Mouse (Mus musculus) bone marrow macrophage, adult 2 months (primary cell): ENCODE results near the gene Sgca. TPM values are rescaled to one million over a fixed set of nuclear protein-coding genes. Genes with fewer than 3 reads are reported as not detected.

Experiments
- H3K27ac ChIP-seq: 2 replicates; pipeline ENCODE4 v1.5.1; 2012; ENCODE audit warnings: low read depth, low read length; ENCODE audit not compliant: insufficient read depth
- H3K4me1 ChIP-seq: 2 replicates; pipeline ENCODE4 v1.6.1; 2012; ENCODE audit warnings: low read length; ENCODE audit not compliant: control insufficient read depth, insufficient read depth
- H3K4me3 ChIP-seq: 2 replicates; pipeline ENCODE4 v1.5.1; 2012; ENCODE audit warnings: mild to moderate bottlenecking, low read length, moderate library complexity; ENCODE audit not compliant: insufficient read depth
- CTCF ChIP-seq: IDR thresholded peaks from 2 replicates; pipeline ENCODE4 v1.5.1; 2012; ENCODE audit warnings: low read depth, mild to moderate bottlenecking, low read length, moderate library complexity
- POLR2A ChIP-seq: IDR thresholded peaks from 2 replicates; pipeline ENCODE4 v1.6.1; 2012; ENCODE audit warnings: mild to moderate bottlenecking, low read depth, low read length, borderline replicate concordance
- polyA plus RNA-seq: library from polyadenylated mRNA; stranded (reverse); fragments of >200 nt; gene quantifications from 2 replicates; pipeline ENCODE4 v1.2.4, GENCODE M21; 2012; ENCODE audit not compliant: missing spikeins, insufficient read depth, insufficient read length

Sgca gene
- polyA plus RNA-seq, 1 experiment = not detected

DNA sequence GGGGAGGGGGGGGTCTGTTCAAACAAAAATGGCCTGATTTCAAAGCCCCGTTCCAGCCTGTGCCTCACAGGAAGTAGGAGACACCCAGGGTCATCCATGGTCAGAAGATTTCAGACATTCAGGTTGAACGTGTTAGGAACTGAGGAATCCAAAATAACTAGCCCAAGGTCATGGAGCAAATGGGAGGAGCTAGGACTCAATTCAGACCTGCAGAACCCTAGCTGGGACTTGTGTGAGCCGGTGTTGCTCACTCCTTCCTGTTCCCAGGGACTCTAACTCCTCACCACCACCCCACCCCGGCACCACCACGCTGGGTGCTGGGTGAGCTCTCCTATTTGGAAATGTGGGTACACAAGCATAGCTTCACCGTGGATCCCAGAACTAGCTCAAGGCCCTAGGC is 11.2 kb upstream of the Sgca start:
- peaks cover 32% of the 10 kb centered on the region for H3K4me1 ChIP-seq
- TF ChIP-seq CTCF (no peak), POLR2A (no peak)
- H3K27ac ChIP-seq = no peak overlapping the region
- H3K4me3 ChIP-seq = no peak overlapping the region

DNA sequence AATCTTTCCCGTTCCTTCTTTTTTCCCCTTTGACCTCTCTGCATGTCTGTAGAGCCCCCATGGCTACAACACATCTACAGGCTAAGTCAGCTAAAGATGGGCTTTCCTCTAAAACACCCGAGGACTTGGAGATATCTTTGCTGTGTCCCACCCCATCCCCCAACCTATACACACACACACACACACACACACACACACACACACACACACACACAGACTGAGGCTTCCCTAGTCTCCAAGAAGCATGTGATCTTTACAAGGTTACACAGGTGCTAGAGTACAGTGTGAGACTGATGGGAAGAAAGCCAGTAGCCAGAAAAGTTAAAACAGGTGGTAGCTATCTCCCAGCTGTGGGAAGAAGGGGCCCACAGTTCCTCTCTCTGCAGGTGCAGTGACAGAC is 10.3 kb upstream of the Sgca start:
- peaks cover 32% of the 10 kb centered on the region for H3K4me1 ChIP-seq
- no peak for TF ChIP-seq POLR2A
- no peak for TF ChIP-seq CTCF
- no peak overlapping the region for H3K4me3 ChIP-seq
- no peak overlapping the region for H3K27ac ChIP-seq

DNA sequence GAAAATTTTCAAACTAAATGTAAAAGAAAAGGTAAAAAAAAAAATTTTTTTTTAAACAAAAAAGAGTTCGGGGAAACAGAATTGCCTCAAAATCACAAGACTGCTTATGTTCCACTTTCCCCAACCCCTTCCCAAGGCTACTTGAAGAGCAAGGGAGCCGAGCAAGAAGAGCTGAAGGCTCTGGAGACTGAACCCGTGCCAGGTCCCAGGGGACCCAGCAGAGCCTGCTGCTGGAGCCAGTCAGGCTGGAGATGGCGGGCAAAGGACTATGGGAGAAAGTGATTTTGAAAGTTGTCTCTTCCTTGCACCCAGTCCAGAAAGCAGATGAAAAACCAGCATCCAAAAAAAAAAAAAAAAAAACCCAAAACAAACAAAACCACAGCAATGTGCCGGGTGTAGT is 9.7 kb upstream of the Sgca start:
- TF ChIP-seq CTCF (no peak), POLR2A (no peak)
- Histone ChIP-seq H3K4me3 (no peak overlapping the region), H3K4me1 (peaks cover 32% of the 10 kb centered on the region), H3K27ac (no peak overlapping the region)

DNA sequence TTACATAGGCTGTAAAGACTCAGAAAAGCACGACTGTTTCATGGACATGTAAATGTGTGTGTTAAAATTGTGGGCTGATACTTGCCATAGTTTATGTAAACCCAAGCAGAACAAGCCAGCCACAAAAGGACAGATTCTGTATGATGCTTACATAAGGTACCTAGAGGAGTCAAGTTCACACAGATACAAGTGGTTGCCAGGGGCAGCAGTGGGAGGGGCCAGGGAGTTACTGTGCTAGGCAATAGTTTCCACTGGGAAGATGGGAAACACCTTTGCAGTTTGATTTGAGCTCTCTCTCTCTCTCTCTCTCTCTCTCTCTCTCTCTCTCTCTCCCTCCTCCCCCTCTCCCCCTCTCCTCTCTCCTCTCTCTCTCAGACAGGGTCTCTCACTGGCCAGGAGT is 9.0 kb upstream of the Sgca start:
- H3K27ac ChIP-seq = no peak overlapping the region
- H3K4me3 ChIP-seq = no peak overlapping the region
- no peak for TF ChIP-seq POLR2A
- TF ChIP-seq CTCF = no peak
- peaks cover 32% of the 10 kb centered on the region for H3K4me1 ChIP-seq

DNA sequence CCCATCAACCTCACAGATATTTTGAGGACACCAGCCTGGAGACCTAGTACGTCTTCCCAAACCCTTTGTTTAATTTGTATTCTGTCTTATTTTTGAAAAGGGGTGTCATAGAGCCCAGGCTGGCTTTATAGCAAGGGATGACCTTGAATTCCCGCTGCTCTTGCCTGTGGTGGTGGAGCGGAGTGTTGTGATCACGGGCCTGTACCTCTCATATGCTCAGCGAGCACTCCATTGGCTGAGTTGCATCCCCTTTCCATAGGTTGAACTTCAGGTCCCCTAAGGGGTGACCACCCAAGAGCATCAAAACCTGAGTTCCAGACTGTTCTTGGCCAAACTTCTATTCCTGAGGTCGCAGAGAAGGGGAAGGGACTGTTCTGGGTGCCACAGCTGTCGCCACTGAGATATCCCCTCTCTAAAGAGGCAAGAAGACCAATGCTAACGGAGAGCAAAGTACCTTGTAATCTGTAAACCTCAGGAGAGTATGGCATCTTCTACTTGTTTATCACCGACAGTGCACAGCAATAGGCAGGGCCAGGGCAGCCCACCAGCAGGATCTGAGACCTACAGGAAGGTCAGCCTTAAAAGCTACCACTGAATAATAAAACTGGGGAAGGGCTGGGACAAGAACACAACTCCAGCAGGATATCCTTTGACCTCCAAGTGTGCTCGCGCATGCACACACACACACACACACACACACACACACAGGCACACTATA is 3.5 kb upstream of the Sgca start:
- no peak overlapping the region for H3K4me3 ChIP-seq

DNA sequence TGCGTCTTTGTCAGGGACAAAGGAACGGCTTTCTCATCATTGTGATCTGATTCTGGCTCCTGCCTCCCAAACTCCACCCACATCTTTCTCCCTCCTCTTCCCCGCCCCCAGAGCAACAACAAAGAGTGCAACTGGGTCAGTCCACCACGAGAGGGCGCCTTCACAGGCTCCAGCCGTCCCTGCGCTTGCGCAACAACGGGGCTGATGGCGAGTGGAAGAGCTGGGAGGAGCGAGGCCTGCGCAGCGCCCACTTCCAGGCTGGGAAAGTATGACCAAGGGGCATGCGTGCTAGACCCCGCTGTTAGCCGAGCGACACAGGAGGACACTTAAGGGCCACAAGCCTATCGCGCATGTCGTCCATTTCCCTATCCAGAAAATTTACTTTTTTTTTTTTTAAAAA is 2.8 kb upstream of the Sgca start:
- H3K27ac ChIP-seq = no peak overlapping the region
- H3K4me3 ChIP-seq = no peak overlapping the region
- peak; percentile 66 for TF ChIP-seq CTCF
- no peak for TF ChIP-seq POLR2A
- H3K4me1 ChIP-seq = peaks cover 4% of the 10 kb centered on the region

More for the DNA sequence above, 3.5 kb upstream of the Sgca start:
- Histone ChIP-seq H3K4me1 (peaks cover 4% of the 10 kb centered on the region), H3K27ac (no peak overlapping the region)
- no peak for TF ChIP-seq CTCF
- no peak for TF ChIP-seq POLR2A

DNA sequence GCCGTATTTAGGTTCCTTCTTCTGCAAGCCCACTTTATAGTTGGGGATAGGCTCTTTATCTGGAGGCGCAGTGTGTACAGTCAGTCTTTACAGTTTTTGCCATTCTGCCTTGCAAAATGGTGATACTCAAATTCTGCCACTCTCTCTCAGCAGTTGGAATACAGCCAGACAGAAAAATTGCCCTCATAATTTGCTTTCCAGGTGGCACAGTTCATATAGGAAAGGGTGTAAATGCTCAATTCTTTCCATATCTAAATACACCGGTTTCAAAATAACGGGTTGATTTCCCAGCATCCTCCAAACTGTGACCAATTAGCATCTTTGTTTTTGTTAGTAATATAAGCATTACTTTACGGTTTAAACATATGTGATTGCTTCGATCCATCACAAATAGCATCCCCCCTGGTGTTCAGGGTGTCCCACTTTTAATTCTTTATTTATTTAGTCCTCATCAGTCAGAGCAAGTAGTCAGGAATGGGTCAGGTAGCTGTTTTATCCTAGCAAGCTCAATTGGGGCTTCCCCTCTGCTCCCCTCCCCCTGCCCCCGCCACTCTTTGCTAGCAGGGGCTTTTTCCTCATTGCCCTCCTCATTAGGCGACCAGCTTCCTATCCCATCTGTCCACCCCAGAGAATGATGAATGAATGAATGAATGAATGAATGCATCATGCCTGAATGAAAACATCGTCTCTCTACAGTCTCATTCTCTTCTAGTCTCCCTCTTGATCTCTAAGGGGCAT is 2.2 kb upstream of the Sgca start:
- no peak overlapping the region for H3K4me3 ChIP-seq
- H3K4me1 ChIP-seq = peaks cover 4% of the 10 kb centered on the region
- TF ChIP-seq POLR2A (no peak), CTCF (no peak)
- no peak overlapping the region for H3K27ac ChIP-seq

DNA sequence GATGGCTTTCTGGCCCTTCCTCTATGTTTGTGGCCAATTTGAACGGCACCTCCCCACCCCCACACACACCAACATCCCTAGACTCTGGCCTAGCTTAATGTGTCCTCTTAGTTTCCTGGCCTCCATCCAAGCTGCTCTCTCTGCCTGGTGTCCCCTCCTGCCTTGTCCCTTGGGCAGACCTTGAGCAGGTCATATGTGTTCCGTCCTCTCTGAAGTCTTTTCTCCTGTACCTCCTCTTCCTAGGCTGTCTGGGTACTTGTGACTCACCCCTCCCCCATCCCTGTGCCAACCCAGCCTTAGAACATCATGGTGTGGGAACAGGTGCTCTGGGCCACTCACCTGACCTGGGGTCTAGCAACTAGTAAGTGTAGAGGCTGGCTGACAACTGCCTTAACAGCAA is 1.2 kb downstream of the Sgca start:
- Histone ChIP-seq H3K27ac (no peak overlapping the region), H3K4me3 (no peak overlapping the region), H3K4me1 (peaks cover 4% of the 10 kb centered on the region)
- no peak for TF ChIP-seq POLR2A
- no peak for TF ChIP-seq CTCF

DNA sequence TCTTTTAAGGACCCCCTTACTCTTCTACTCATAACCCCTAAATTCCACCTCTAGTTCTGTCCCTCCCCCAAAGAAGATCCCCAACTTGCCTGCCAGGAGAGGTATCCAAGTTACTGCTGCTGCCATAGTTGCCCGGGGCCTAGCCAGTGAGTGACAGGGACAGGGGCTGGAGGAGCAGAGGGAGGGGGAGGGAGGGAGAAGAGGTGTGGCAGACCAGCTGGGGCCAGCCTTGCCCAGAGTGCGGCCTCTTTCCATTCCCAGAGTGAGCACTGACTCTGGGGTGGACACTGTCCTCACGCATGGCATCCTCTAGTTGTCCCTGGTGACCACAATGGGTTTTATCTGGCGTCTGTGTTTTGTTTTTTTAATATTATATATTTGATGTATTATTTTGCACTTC is 2.8 kb downstream of the Sgca start:
- Histone ChIP-seq H3K27ac (no peak overlapping the region), H3K4me3 (no peak overlapping the region), H3K4me1 (no peaks in the 10 kb centered on the region)
- TF ChIP-seq CTCF (no peak), POLR2A (no peak)

DNA sequence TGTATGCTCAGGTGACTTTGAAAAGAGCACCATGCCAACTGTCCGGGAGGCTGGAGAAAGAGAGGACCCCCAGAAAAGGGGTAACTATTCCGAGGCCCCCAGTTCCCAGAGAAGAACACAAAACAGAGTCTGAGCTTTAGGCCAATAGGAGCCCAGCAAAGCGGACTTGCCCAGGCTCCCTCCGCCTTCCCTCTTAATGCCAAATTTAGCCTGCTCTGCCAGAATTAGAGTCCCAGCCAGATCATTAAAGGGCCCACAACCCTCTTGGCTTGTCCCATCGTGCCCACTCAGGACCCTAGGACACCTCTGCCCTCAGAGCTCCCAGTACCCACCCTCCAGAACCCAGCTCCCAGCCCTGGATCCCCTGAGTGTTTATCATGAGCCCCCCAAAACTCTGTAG is 3.2 kb downstream of the Sgca start:
- Histone ChIP-seq H3K27ac (no peak overlapping the region), H3K4me1 (no peaks in the 10 kb centered on the region), H3K4me3 (no peak overlapping the region)
- TF ChIP-seq CTCF (no peak), POLR2A (no peak)
